Mouse (Mus musculus) c-Kit-positive CD71-negative TER-119-negative erythroid progenitor cells, embryonic 14.5 days (primary cell): Measurements from ENCODE around the gene Pitpnm1.

Source experiments
- DNase-seq: peaks from one replicate; pipeline ENCODE4 v3.0.0-alpha.2; 2013; ENCODE audit warnings: low read depth

Gene Pitpnm1

DNA sequence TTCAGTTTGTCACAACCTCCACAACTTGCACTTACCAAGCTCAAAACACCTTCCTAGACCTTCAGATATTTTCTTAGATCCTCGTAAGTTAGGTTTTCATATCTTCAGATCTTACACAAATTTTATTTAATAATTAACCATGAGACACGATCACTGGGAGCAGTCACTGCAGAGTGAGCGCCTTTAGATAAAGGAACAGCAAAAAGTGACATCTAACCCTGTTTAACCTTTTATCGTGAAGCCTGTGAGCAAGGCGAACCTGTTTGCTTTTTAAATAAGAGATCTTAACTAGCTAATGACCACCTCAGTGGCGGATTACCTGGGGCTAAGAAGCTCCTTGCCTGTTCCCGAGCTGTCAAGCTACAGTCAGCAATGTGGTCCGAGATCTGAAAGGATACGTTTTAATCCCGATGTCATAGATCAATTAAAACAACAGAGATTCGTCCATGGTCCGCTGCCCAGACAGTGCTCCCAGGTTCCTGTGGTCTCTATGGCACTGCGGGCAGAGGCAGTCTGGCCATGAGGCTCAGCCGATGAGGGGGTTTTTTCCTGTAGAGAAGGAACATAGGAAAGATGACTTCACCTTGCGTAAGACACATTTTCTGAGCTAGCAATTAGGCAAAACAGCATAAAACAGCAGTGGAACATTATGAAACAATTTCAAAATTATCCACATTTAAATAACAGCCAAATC is 30.9 kb upstream of the Pitpnm1 start:
- no peak for DNase-seq

DNA sequence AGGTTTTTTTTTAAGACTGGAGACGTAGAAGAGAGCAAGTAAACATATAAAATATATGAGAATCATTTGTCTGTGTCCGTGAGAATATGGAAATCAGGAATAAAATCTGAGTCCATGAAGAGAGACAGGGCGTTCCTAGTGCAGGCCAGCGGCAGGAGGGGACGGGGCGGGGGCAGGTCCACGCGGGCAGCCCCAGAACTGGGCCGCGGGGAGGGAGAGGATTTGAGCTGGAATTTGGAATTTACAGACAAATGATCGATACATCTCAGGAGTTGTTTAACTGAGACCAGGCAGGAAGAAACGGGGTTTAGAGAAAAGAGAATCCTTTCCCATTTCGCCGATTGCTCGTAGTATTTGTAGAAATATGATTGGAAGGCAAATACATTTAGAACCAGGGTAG is 29.5 kb upstream of the Pitpnm1 start:
- no peak for DNase-seq

GRCm38 (mm10) chr19:4070756-4071155 is 29.0 kb upstream of the Pitpnm1 start:
- no peak for DNase-seq

- no peak for DNase-seq
Measured at GRCm38 (mm10) chr19:4071406-4071805, 28.4 kb upstream of the Pitpnm1 start.

GRCm38 (mm10) chr19:4072706-4073424 is 26.9 kb upstream of the Pitpnm1 start:
- DNase-seq = no peak

- DNase-seq = no peak
Measured at GRCm38 (mm10) chr19:4075531-4075930, 24.3 kb upstream of the Pitpnm1 start.

GRCm38 (mm10) chr19:4079594-4079993 is 20.2 kb upstream of the Pitpnm1 start:
- no peak for DNase-seq

- DNase-seq = no peak
Measured at GRCm38 (mm10) chr19:4080511-4081009, 19.2 kb upstream of the Pitpnm1 start.

GRCm38 (mm10) chr19:4081394-4081793 is 18.4 kb upstream of the Pitpnm1 start, which contains the start of gene Cabp2:
TSS of gene Cabp2 (plus strand) at chr19:4081578.
- DNase-seq = no peak

GRCm38 (mm10) chr19:4082219-4082965 is 17.4 kb upstream of the Pitpnm1 start:
- no peak for DNase-seq

GRCm38 (mm10) chr19:4083316-4083715 is 16.5 kb upstream of the Pitpnm1 start:
- DNase-seq = no peak

GRCm38 (mm10) chr19:4083826-4084225 is 16.0 kb upstream of the Pitpnm1 start:
- no peak for DNase-seq

DNA sequence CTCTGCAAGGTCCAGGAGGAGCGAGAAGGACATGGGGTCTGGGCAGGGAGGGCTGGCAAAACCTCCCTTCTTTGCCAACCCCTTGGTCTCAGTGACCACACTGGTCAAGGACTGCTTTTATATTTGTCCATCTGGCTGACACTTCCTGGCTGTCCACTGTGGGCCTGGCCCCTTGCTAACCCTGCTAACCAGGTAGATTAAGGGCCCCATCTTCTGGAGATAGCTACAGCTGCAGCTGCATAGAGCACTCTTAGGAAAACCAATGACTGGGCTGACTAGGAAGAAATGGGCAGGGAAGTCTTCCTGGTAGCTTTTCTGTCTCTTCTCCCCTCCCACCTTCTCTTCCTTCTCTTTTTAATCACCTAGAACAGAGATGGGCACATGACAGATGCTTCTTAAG is 14.8 kb upstream of the Pitpnm1 start:
- no peak for DNase-seq

- no peak for DNase-seq
Measured at GRCm38 (mm10) chr19:4086156-4086555, 13.6 kb upstream of the Pitpnm1 start.

DNA sequence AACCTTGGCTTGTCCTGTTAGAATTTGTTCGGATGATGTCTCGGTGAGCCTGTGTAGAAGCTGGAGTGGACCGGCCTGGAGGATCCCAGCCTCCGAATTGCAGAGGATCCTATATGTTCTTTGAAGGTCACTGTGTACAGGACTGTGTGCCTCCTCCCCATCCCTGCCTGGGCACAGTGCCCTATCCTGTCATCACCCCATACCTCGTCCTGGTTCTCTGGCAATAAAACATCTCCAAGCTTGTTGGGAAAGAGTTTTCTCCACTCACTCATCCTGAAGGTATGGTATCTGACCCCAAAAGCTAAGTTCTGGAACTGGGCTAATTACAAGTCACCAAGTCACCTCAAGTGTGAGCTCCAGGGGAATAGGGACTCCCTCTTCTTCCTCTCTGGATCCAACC is 12.7 kb upstream of the Pitpnm1 start:
- DNase-seq = no peak

- no peak for DNase-seq
Measured at GRCm38 (mm10) chr19:4088146-4088545, 11.7 kb upstream of the Pitpnm1 start.

GRCm38 (mm10) chr19:4089128-4089527 is 10.7 kb upstream of the Pitpnm1 start:
- no peak for DNase-seq

DNA sequence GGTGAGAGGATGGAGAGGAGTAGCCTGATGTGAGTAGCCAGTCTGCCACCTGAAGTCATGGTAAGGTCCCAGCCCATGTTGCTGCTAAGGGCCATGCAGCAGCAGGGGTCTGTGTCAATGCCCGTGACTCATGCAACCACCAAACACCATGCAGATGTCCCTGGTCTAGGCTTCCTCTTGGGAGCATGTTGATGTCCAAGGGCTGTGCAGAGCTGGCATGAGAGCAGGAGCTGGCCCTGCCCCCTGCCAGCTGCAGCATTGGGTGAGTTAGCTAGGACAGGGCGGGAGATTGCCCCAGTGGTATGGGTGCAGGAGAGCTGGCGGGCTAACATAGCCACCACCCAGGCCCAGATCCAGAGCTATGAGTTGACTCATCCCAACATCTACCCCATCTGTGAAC is 9.4 kb upstream of the Pitpnm1 start:
- DNase-seq = no peak

GRCm38 (mm10) chr19:4091383-4091782 is 8.4 kb upstream of the Pitpnm1 start:
- DNase-seq = no peak

GRCm38 (mm10) chr19:4092750-4093149 is 7.0 kb upstream of the Pitpnm1 start:
- no peak for DNase-seq

GRCm38 (mm10) chr19:4093772-4094171 is 6.0 kb upstream of the Pitpnm1 start:
- no peak for DNase-seq

DNA sequence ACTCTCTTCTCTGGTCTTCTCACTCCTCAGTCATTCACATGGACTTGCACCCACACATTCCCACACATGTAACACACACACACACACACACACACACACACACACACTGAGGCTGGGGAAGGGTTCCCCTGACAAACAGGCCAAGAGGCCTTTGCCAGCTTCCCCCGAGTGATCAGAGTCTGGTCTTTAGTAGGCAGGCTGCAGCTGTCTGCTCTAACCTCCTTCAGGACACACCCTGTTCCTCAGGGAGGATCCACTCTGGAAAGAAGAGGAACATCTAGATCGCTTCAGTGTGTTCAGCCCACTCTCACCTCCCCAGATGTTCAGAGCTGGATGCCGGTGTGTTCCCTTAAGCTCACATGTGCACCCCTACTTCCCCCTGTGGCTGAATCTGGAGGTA is 5.5 kb upstream of the Pitpnm1 start:
- no peak for DNase-seq
